Mouse (Mus musculus) hindbrain, embryonic 14.5 days (tissue): ENCODE data around the gene Endov. TPM values are rescaled to one million over a fixed set of nuclear protein-coding genes. Genes with fewer than 3 reads are reported as not detected.

ENCODE experiments used
- ATAC-seq: fragments of 200-750 bp; cut with Nextera tagmentation; 2 replicates; pipeline ENCODE4 v1.8.0; 2017; ENCODE audit warnings: moderate number of reproducible peaks, mild to moderate bottlenecking, moderate TSS enrichment, moderate library complexity; ENCODE audit not compliant: low FRiP score
- DNase-seq: peaks from one replicate; pipeline ENCODE4 v3.0.0-alpha.2; 2015; ENCODE audit warnings: low spot score
- H3K27ac ChIP-seq: fragments of 300-500 bp; sonication (generic); 2 replicates; pipeline ENCODE4 v1.5.1; 2014; ENCODE audit warnings: mild to moderate bottlenecking, moderate library complexity
- H3K27me3 ChIP-seq: fragments of 300-500 bp; sonication (generic); 2 replicates; pipeline ENCODE4 v1.6.1; 2014; ENCODE audit warnings: mild to moderate bottlenecking, low read length, mixed read lengths; ENCODE audit not compliant: control insufficient read depth, insufficient read depth
- H3K36me3 ChIP-seq: fragments of 300-500 bp; sonication (generic); replicated peaks from 2 replicates; pipeline ENCODE4 v1.6.1; 2014; ENCODE audit not compliant: control insufficient read depth, insufficient read depth
- H3K4me1 ChIP-seq: fragments of 300-500 bp; sonication (generic); replicated peaks from 2 replicates; pipeline ENCODE4 v1.6.1; 2014; ENCODE audit warnings: antibody characterized with exemption, low read length, mixed read lengths; ENCODE audit not compliant: control insufficient read depth, insufficient read depth
- H3K4me2 ChIP-seq: fragments of 300-500 bp; sonication (generic); replicated peaks from 2 replicates; pipeline ENCODE4 v1.6.1; 2014; ENCODE audit warnings: mild to moderate bottlenecking, moderate library complexity
- H3K4me3 ChIP-seq: fragments of 300-500 bp; sonication (generic); replicated peaks from 2 replicates; pipeline ENCODE4 v1.5.1; 2014; ENCODE audit warnings: mild to moderate bottlenecking, low read length
- H3K9ac ChIP-seq: fragments of 300-500 bp; sonication (generic); 2 replicates; pipeline ENCODE4 v1.6.1; 2014
- H3K9me3 ChIP-seq: fragments of 300-500 bp; sonication (generic); 2 replicates; pipeline ENCODE4 v1.6.1; 2016; ENCODE audit warnings: low read length; ENCODE audit not compliant: control insufficient read depth
- whole genome bisulfite sequencing: fragments of 180-500 bp; shearing (Covaris S2); extraction: QIAGEN DNeasy Blood & Tissue Kit; methylation state at CpG from one replicate; pipeline ENCODE4 v1.1.7; 2014; 5-methylcytosine and 5-hydroxymethylcytosine counted together
- polyA plus RNA-seq: library from polyadenylated mRNA; unstranded; fragments of >200 nt; fragmentation: Nextera tagmentation; extraction: Ambion mirVana; gene quantifications from 2 replicates; pipeline ENCODE4 v1.2.1, GENCODE M21; 2014

Gene Endov
- polyA plus RNA-seq, 1 experiment from 2014 or later = 15.9 TPM

DNA sequence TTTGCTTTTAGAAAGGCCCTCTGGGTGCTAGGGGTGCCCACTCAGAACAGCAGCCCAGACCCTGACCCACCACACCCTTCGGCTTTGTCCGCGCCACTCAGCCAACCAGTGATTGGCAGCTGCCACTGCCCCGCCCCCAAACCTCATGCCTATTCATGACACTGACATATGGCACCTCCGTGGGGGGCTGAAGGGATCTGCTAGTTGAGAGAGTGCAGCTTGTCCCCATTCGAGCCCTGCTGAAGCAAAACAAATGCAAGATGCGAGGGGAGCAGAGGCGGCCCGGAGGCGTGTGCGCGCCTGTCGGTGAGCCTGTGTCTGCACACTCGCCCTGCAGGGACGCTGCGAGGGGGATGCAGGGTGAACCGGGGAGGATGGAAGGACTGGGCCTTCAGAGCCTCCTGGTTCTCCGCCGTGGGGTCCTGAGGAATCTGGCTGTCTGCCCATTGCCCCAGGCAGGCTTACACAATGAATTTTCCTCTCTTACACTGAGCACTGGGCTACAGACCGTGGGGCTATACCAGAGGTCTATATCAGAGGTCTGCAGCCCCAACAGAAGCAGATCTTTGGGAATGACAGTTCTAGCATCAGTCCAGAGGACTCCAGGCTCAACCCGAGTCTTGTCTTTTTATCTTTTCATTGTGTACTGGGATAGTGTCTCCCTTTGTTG, 24.0 kb downstream of the Endov start:
- DNase-seq (peak; percentile 65), ATAC-seq (peak; percentile 52)
- H3K27ac ChIP-seq = peak overlapping the region; percentile 80
- WGBS = 3% methylated on average over 21 of the region's 21 CpGs
- H3K27me3 ChIP-seq = no peaks in the 10 kb centered on the region
- peak overlapping the region; percentile 43 for H3K4me2 ChIP-seq
- H3K9ac ChIP-seq = peak overlapping the region; percentile 45
- H3K4me3 ChIP-seq = peak overlapping the region; percentile 11; the same call in 1 of the 2 replicates
- peaks cover 31% of the 10 kb centered on the region for H3K4me1 ChIP-seq
- no peaks in the 10 kb centered on the region for H3K9me3 ChIP-seq
- no peaks in the 10 kb centered on the region for H3K36me3 ChIP-seq

- Histone ChIP-seq H3K36me3 (no peaks in the 10 kb centered on the region), H3K27me3 (no peaks in the 10 kb centered on the region), H3K4me3 (no peak overlapping the region), H3K9me3 (no peaks in the 10 kb centered on the region), H3K4me1 (peaks cover 30% of the 10 kb centered on the region), H3K4me2 (no peak overlapping the region), H3K9ac (no peak overlapping the region), H3K27ac (peak overlapping the region; percentile 80)
- WGBS = 52% methylated on average over 16 of the region's 16 CpGs
- ATAC-seq (no peak), DNase-seq (no peak)
These were observed 24.9 kb downstream of the Endov start for GRCm38 (mm10) chr11:119515823-119516676.

DNA sequence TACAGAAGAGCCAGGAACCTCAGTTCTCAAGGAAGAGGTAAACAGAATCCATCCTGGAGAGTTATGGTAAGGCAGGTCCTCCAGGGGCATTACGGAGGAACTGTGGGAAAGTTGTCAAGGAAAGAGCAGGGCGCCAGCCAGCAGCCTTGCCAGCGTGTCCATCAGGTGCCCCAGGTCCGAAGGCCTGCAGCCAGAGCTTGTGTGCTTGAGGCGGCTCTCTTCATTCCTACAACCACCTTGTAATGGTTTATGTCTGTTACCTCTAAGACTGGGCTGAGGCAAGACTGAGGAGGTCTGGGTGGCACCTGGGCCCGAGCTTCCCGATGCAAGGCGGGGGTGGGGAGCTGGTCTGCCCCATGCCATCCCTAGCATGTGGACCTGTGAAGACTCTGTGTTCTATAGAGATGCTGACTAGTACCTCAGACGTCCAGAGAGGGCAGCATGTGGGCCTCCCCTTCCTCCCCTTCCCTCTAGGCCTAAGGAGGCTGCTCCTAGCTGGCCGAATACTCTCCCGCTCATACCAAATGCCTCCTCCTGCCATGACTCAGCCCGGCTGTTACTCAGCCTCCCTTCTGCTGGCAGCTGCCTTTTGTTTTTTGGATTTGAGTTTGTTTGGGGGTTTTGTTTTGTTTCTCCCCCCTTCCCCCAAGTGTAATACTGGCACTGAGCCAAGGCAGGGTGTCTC, 25.7 kb downstream of the Endov start:
- no peak for ATAC-seq
- no peak for DNase-seq
- H3K27me3 ChIP-seq = no peaks in the 10 kb centered on the region
- H3K9ac ChIP-seq = no peak overlapping the region
- H3K4me2 ChIP-seq = no peak overlapping the region
- no peak overlapping the region for H3K4me3 ChIP-seq
- 56% methylated on average over 12 of the region's 12 CpGs for WGBS
- peaks cover 30% of the 10 kb centered on the region for H3K4me1 ChIP-seq
- H3K9me3 ChIP-seq = no peaks in the 10 kb centered on the region
- no peaks in the 10 kb centered on the region for H3K36me3 ChIP-seq
- no peak overlapping the region for H3K27ac ChIP-seq

DNA sequence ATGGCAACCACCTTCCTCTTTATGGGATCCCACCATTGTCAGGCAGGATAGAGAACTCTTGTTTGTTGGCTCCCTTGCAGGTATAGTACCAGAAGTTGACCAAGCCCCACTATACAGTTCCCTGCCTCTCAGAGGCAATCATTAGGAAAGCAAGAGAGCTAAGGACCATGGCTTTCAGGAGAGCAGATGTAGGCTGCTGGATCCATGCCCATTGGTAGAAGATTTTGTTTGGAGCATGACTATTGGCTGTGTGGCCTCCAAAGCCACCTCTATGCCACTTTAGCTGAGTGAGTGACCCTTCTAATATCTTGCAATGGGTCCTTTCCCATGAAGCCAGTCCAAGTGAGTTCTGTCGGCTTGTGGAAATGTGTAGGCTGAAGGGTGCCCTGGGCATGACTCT, 28.2 kb downstream of the Endov start:
- DNase-seq (no peak), ATAC-seq (no peak)
- Histone ChIP-seq H3K27me3 (no peaks in the 10 kb centered on the region), H3K4me1 (peaks cover 19% of the 10 kb centered on the region), H3K27ac (no peak overlapping the region), H3K9me3 (no peaks in the 10 kb centered on the region), H3K9ac (no peak overlapping the region), H3K4me2 (no peak overlapping the region), H3K4me3 (no peak overlapping the region), H3K36me3 (no peaks in the 10 kb centered on the region)
- WGBS = 95% methylated on average over 1 of the region's 1 CpGs

- no peak overlapping the region for H3K4me3 ChIP-seq
- DNase-seq (no peak), ATAC-seq (no peak)
- no peak overlapping the region for H3K4me2 ChIP-seq
- H3K9me3 ChIP-seq = no peaks in the 10 kb centered on the region
- no peaks in the 10 kb centered on the region for H3K27me3 ChIP-seq
- 83% methylated on average over 5 of the region's 5 CpGs for WGBS
- H3K9ac ChIP-seq = no peak overlapping the region
- H3K27ac ChIP-seq = no peak overlapping the region
- no peaks in the 10 kb centered on the region for H3K36me3 ChIP-seq
- H3K4me1 ChIP-seq = peaks cover 15% of the 10 kb centered on the region
These were observed 29.0 kb downstream of the Endov start for GRCm38 (mm10) chr11:119520005-119520712.

DNA sequence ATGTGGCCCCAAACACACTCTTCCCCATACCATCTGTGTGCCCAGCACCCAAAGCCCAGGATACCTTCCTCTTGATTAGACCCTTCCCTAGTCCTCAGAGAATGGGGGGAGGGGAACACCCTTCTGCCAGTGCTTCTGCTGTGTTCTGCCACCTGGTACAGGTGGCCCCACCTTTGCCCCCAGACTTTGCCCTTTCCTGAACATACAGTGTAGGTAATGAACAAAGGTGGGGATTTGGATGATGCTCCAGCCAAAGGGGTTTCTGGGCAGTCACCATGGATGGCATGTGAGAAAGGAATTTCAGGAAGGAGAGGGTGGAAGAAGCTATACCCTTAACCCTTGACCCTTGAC, 29.5 kb downstream of the Endov start:
- Histone ChIP-seq H3K4me3 (no peak overlapping the region), H3K4me2 (no peak overlapping the region), H3K27me3 (no peaks in the 10 kb centered on the region), H3K36me3 (no peaks in the 10 kb centered on the region), H3K9ac (no peak overlapping the region), H3K4me1 (peaks cover 9% of the 10 kb centered on the region; the same call in 1 of the 2 replicates), H3K27ac (no peak overlapping the region), H3K9me3 (no peaks in the 10 kb centered on the region)
- ATAC-seq (no peak), DNase-seq (no peak)

GRCm38 (mm10) chr11:119521920-119522710, 31.0 kb downstream of the Endov start:
- WGBS = 88% methylated on average over 6 of the region's 6 CpGs
- 0 out of 2 replicates have a peak, but pooled peaks cover 3% of the 10 kb centered on the region for H3K4me1 ChIP-seq
- H3K9me3 ChIP-seq = no peaks in the 10 kb centered on the region
- no peak overlapping the region for H3K9ac ChIP-seq
- H3K27ac ChIP-seq = no peak overlapping the region
- no peaks in the 10 kb centered on the region for H3K36me3 ChIP-seq
- H3K4me3 ChIP-seq = no peak overlapping the region
- ATAC-seq = no peak
- H3K27me3 ChIP-seq = no peaks in the 10 kb centered on the region
- DNase-seq = no peak
- no peak overlapping the region for H3K4me2 ChIP-seq

DNA sequence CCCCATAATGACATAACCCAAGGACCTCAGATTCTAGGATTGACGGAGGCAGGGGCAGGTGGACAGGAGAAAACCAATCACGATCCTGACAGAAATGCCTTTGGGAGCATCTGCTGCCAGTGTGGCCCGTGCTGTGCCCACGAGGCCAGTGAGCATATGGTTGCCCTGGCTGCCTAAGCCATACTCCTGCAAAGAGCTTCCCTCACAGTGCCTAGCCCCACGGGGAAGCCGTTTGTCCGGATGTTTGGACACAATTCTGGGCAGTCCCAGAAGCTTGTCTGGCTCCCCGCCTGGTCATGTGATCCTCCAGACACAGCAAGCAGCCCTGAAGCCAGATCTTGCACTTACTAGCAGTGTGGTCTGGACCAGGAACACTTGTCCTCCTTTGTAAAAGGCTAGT, 31.6 kb downstream of the Endov start:
- no peak overlapping the region for H3K27ac ChIP-seq
- WGBS = 66% methylated on average over 8 of the region's 8 CpGs
- H3K9me3 ChIP-seq = no peaks in the 10 kb centered on the region
- ATAC-seq (no peak), DNase-seq (no peak)
- H3K9ac ChIP-seq = no peak overlapping the region
- H3K4me1 ChIP-seq = 0 out of 2 replicates have a peak, but pooled peaks cover 3% of the 10 kb centered on the region
- no peak overlapping the region for H3K4me2 ChIP-seq
- no peak overlapping the region for H3K4me3 ChIP-seq
- no peaks in the 10 kb centered on the region for H3K36me3 ChIP-seq
- H3K27me3 ChIP-seq = no peaks in the 10 kb centered on the region
